Mouse (Mus musculus) testis, adult 2 months (tissue): Measurements from ENCODE around the gene Cox5a.

Experiments used
- CTCF ChIP-seq: fragments of 200-500 bp; IDR thresholded peaks from 2 replicates; pipeline ENCODE4 v1.5.1; 2012; ENCODE audit warnings: low read depth, mild to moderate bottlenecking, inconsistent platforms, low read length, moderate library complexity; ENCODE audit not compliant: control insufficient read depth, insufficient read depth, insufficient replicate concordance
- POLR2A ChIP-seq: fragments of 200-500 bp; IDR thresholded peaks from 2 replicates; pipeline ENCODE4 v1.6.1; 2012; ENCODE audit warnings: low read depth, mild to moderate bottlenecking, inconsistent platforms, low read length, moderate library complexity; ENCODE audit not compliant: control insufficient read depth

DNA sequence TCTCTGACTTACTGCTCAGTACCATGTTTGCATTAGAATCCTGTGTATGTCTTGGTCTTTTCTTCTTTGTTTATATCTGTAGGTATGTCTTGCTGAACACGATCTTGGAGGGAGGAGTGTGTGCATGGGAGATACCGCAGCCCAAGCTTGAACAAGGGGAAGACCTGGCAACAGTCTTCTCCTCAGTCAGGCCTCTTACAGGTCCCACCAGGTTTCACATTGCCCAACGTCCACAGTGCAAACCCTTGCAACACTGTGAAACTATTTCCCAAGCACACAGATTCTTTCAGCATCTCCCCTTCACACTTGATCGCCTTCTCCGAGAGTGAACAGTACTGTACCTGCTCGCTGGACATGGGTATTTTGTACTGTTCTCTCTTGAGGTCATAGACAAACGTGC lies 33.3 kb upstream of the Cox5a start:
- TF ChIP-seq CTCF (no peak), POLR2A (no peak)
